Mouse (Mus musculus) v-Abl transformed pro-B cells (cell line): Measurements from ENCODE around the gene Ror1.

Experiments
- in situ Hi-C, 2 experiments: fragments of 400-800 bp; cut with MboI; formaldehyde crosslinking; loops; one replicate each; pipeline ENCODE4 v1.15.1; 2025; ENCODE audit not compliant: unreplicated experiment in 2 of 2

Gene Ror1

DNA sequence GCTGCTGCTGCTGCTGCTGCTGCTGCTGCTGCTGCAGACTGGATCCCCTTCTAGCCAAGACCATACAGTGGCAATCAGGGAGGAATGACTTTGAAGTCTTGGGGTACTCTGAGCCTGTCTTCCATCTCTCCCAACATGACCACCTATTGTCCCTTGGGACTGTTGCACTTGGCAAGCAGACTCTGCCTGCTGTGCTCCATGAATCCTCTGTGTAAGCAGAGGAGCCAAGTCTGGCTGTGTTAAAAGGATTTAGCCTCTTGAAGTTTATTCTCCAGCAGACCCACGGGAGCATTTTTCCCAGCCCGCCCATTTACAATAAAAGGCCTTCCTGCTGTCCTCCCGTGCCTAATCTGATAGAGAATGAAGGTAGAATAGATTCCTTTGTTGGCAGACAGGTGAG, 327.2 kb downstream of the Ror1 start:
- in situ Hi-C loops, result loop anchor here in 1 of 2 experiments (25.0 kb wide), 1 partner anchor 1185 kb away; no protein-coding TSS in a partner anchor

DNA sequence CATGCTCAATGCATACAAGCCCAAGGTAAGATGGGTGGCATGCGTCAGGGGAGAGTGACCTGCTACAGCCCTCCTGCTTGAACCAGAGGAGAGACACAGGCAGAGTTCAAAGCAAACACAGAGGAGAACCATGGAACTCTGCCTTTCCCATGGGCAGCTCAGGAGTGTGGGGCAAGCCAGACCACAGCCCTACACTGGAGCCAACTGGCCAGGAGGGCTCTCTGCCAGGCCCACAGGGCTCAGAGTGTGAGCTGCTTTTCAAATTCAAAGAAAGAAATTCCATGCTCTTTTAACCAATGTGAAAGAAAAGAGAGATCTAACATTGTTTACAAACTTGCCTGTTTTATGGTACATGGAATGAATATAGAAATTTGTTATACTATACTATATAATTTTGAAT, 330.5 kb downstream of the Ror1 start:
- in situ Hi-C loops, result no loop called here

DNA sequence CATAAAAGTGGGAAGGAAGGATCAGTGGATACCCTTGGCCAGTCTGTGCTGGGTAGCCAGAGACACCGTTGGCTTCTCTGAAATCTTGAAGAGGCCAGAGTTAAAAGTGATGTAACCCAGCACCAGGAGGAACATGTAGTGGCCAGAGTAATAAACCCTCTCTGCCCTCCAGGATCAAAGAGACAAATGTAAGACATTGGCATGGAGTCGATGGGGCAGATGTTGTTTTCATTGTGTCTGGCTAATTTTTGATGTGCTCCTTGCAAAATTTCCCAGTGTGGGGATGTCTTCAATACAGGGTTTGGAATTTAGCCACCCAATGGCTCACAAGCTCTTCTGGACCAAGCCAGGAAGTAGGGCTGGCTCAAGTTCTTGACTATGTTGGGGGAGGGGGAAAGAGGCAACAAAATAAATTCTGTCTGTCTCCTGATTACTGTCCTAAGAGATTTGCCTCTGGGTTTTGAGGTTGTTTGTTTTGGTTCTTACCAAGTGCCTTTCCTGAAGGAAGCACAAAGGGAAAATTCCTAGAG, 333.8 kb downstream of the Ror1 start:
- in situ Hi-C loops, result no loop called here

DNA sequence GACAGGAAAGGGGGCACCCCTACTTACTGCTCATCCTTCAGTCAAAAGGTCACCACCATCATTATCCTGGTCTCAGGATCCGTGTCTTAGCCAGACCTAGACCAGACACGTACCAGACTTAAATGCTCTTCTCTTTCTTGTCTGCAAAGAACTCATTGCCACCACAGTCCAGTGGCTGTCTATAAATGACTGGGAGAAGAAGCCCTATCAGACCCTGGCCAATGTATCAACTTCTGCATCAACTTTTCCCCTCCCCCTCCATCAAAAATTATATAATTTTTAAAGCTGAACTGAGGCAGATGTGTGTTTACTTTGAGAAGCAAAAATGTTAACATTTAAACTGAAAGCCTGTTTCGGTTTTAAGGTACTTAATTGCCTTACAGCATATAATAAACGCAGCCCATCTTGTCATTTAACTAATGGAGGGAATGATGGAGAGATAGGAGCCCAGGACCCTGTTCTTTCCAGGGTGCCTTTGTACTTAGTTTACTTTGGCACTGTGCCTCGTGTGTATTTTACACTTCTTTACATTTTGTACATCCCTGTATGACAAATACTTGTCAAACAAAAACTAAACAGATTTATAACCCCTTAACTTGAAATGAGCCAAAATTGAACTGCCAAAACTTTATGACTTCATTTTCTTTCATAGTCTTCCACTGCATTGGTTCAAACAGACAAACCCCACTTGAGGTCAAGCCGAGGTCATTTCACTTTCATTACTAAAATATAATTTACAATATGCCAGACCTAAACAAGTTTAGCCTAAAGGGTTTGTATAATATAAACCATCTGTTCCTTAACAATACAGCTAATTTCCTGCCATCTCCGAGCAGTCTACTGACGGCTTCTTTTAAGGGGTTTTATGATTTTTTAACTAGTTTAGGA, 339.9 kb downstream of the Ror1 start:
- in situ Hi-C loops, result no loop called here

DNA sequence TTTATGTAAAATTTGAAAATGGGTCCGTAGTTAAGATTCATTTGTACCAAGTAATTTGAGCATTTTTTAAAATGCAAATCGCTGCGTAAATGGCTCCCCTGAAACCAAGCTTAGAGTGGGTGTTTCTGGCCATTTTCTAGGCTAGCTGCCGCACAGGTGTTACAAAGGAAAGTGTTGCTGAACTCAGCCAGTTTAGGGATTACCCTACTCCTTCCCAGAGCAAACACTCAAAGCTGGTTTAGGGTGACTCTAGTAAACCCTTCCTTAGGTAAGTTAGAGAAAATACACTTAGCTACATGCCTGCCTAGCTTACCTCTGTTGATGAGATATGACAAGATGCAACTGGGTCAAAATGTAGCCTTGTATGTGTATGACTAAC, 340.6 kb downstream of the Ror1 start:
- in situ Hi-C loops, result no loop called here

DNA sequence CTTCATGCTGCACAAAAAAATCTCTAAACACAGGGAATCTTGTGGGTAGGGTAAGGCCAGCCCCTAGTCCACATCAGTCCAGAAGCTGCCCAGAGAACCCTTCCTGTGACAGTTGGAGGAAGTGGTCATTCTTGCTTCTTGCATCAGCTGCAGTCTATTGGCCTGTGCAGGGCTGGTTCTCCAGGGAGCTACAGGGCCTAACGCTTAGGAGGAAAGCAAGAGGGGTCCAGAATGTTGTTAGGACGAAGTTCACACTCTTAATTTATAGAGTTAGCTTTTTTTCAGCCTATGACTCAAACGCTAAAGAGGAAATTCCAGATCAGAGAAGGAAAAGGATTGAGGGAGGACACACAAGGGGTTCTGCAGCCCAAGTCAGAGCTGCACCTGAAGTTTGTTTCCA, 351.3 kb downstream of the Ror1 start:
- in situ Hi-C loops, result no loop called here

DNA sequence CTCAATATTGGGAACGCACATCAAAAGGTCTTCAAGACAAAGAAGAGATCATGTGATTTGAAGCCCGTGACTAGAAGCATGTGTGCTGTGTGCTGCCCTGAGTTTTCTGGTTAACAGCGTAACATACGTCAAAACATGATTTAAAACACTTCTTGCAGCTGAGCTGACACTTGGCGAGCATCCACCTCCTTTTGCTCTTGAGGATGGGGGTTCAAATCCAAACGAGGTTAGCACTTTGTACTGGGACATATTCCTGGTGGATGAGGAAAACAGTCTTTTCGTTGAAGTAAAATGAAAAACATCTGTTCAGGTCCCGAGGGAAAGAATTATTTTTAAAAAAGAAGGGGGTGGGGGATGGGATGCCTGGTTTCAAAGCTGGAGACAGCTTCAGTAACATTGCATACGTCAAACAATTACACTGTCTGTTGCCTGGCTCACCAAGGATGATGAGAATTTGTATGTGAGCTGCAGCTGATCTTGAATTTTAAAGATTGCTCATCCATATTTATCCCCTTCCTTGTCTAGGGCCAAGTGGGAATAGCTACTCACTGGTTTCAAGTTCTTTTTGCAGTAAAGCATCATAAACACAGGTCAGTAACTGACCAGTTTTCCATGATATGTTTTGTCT, 367.0 kb downstream of the Ror1 start:
- in situ Hi-C loops, result no loop called here

DNA sequence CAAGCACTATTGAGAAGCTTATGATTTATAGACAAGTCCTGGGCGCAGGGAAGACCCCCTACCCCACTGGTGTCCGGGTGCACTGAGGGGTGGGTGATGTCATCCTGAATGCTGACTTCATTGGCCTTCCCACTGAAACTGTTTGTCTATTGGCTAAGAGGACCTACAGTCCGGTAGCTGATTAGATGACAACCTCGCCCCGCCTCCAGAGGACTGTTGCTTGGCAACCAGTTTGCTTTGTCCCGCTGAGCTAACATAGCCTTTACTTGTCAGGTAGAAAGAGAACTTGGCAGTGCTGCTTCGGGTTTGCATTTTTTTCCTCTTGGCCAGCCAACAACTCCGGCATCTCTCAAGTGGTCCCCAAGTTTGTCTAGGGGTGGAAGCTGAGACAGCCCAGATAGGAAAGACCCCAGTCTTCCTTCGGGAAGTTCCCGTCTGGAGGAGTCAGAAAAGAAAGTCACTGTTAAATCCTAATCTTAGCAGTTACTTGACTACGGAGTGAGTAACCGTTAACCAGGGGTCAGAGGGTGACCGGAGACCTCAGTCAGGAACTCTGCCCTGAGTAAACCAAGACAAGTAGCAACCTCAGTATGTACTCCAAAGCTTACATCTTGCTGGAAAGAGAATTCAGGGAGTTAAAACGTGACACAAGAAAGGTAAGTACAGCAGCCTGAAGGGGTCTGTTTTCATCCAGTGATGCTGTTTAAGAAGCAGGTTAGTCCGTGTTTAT, 383.2 kb downstream of the Ror1 start, which contains the start of gene Ube2u:
Ube2u (plus strand) TSS at position 258 of the 730 bp plus-strand sequence.
- in situ Hi-C loops, result no loop called here

DNA sequence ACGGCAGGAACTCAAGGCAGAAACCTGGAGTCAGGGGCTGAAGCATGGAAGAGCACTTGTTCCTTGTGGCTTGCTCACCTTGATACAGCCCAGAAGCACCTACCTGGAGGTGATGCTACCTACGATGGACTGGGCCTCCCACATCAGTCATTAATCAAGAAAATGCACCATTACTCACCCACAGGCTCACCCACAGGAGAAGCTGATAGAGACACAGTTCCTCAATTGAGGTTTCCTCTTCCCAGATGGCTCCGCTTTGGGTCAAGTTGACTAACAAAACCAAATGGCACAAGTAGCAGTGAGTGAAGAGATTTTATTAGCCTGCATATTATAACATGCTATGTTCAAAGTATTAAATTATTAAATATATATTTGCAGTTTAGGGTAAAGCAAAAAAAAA, 392.9 kb downstream of the Ror1 start:
- in situ Hi-C loops, result no loop called here
